Mouse (Mus musculus): ENCODE measurements around the gene Oas1c.

GRCm38 (mm10) chr5:120754215-120754614, 58.1 kb downstream of the Oas1c start:
- no peak for TF ChIP-seq POLR2A (IDR thresholded peaks at IDR 0.05; ENCODE audit: borderline replicate concordance, extremely low read depth, insufficient read depth, insufficient read length, poor library complexity, severe bottlenecking)
- TF ChIP-seq CTCF (IDR thresholded peaks at IDR 0.05; ENCODE audit: borderline replicate concordance, extremely low read depth, insufficient read depth, insufficient read length): no peak

Measured in brain, embryonic 14.5 days (tissue).